ENCODE assay signal across 9 mouse cellular contexts in the genomic region with DNA sequence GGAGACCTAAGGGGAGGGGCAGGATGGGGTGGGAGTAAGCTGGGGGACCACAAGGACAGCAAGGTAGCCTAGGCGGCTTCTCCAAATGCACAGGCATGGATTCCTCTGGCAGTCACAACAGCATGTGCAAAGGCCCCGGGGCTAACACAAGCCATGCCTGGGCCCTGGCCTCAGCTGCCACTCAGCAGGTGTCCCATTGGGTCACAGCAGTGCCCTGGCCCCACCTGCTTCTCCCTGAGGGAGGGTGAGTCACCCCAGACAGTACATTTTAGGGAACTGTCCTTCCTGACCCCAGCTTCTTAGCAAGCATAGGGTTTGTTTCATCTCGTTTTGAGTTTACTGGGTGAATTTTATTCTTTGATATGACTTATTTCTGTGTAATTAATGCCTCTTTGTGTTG. TPM values are rescaled to one million over a fixed set of nuclear protein-coding genes. Genes with fewer than 3 reads are reported as not detected.
A peak's percentile ranks its signal among the peaks of the same experiment; 100 is the strongest.
DNase-seq lines count a peak whose midpoint lies in the region; ATAC-seq lines count a peak whose summit lies in the region.
"Had no signal": no experiment of that assay in that cellular context is flagged by ENCODE, and none has a peak within 500 bp of the region (broad histone marks: within the 10 kb centered on the region; RNA-seq: fewer than 3 reads in every experiment).

No protein-coding gene starts in this region.

- 58% methylated on average over 3 of the region's 3 CpGs for WGBS in heart, embryonic 13.5 days
- 67% methylated on average over 3 of the region's 3 CpGs for WGBS in midbrain, embryonic 11.5 days
- WGBS in midbrain, embryonic 15.5 days = 74% methylated on average over 3 of the region's 3 CpGs
- WGBS in intestine, embryonic 16.5 days = 73% methylated on average over 3 of the region's 3 CpGs
- WGBS in stomach, embryonic 16.5 days = 68% methylated on average over 3 of the region's 3 CpGs

- H3K27ac ChIP-seq in heart, embryonic 13.5 days (replicated peaks) = peak overlapping the region; percentile 97
- no peak overlapping the region for H3K27ac ChIP-seq in midbrain, embryonic 11.5 days (ENCODE audit: low read depth, low read length)
- no peak overlapping the region for H3K27ac ChIP-seq in midbrain, embryonic 15.5 days
- H3K27ac ChIP-seq in intestine, embryonic 16.5 days (ENCODE audit: low read length) = peak overlapping the region; percentile 52
- H3K27ac ChIP-seq in stomach, embryonic 16.5 days (ENCODE audit: low read length) = peak overlapping the region; percentile 74

- H3K27me3 ChIP-seq in heart, embryonic 13.5 days (replicated peaks) = no peaks in the 10 kb centered on the region
- no peaks in the 10 kb centered on the region for H3K27me3 ChIP-seq in midbrain, embryonic 11.5 days (ENCODE audit: control insufficient read depth, insufficient read depth, low read length)
- no peaks in the 10 kb centered on the region for H3K27me3 ChIP-seq in midbrain, embryonic 15.5 days (replicated peaks)
- no peaks in the 10 kb centered on the region for H3K27me3 ChIP-seq in intestine, embryonic 16.5 days (replicated peaks; ENCODE audit: control insufficient read depth, insufficient read depth, low read length)
- H3K27me3 ChIP-seq in stomach, embryonic 16.5 days (ENCODE audit: control insufficient read depth, insufficient read depth, low read length) = no peaks in the 10 kb centered on the region

- H3K4me3 ChIP-seq in heart, embryonic 13.5 days = peak overlapping the region; percentile 33
- no peak overlapping the region for H3K4me3 ChIP-seq in midbrain, embryonic 11.5 days (ENCODE audit: low read depth, low read length)
- no peak overlapping the region for H3K4me3 ChIP-seq in midbrain, embryonic 15.5 days
- H3K4me3 ChIP-seq in intestine, embryonic 16.5 days (ENCODE audit: low read length) = no peak overlapping the region
- no peak overlapping the region for H3K4me3 ChIP-seq in stomach, embryonic 16.5 days (replicated peaks; ENCODE audit: low read length)

- no peaks in the 10 kb centered on the region for H3K9me3 ChIP-seq in heart, embryonic 13.5 days
- H3K9me3 ChIP-seq in midbrain, embryonic 11.5 days (ENCODE audit: control insufficient read depth, low read length) = no peaks in the 10 kb centered on the region
- no peaks in the 10 kb centered on the region for H3K9me3 ChIP-seq in midbrain, embryonic 15.5 days
- H3K9me3 ChIP-seq in intestine, embryonic 16.5 days (ENCODE audit: control insufficient read depth, low read length) = no peaks in the 10 kb centered on the region
- H3K9me3 ChIP-seq in stomach, embryonic 16.5 days (replicated peaks; ENCODE audit: control insufficient read depth, low read length) = no peaks in the 10 kb centered on the region

- peaks cover 26% of the 10 kb centered on the region for H3K4me1 ChIP-seq in heart, embryonic 13.5 days
- peaks cover 2% of the 10 kb centered on the region; the same call in 1 of the 2 replicates for H3K4me1 ChIP-seq in midbrain, embryonic 11.5 days (ENCODE audit: control insufficient read depth, insufficient read depth, low read length)
- H3K4me1 ChIP-seq in midbrain, embryonic 15.5 days = peaks cover 5% of the 10 kb centered on the region
- H3K4me1 ChIP-seq in intestine, embryonic 16.5 days (ENCODE audit: control insufficient read depth, insufficient read depth, low read length) = peaks cover 32% of the 10 kb centered on the region
- H3K4me1 ChIP-seq in stomach, embryonic 16.5 days (ENCODE audit: control insufficient read depth, insufficient read depth, low read length) = peaks cover 33% of the 10 kb centered on the region

- H3K4me2 ChIP-seq in heart, embryonic 13.5 days = peak overlapping the region; percentile 61
- H3K4me2 ChIP-seq in midbrain, embryonic 11.5 days = no peak overlapping the region
- no peak overlapping the region for H3K4me2 ChIP-seq in midbrain, embryonic 15.5 days
- peak overlapping the region; percentile 48 for H3K4me2 ChIP-seq in intestine, embryonic 16.5 days (ENCODE audit: low read depth, low read length)
- H3K4me2 ChIP-seq in stomach, embryonic 16.5 days (ENCODE audit: low read depth, low read length) = peak overlapping the region; percentile 45; the same call in 1 of the 2 replicates

- no peak for DNase-seq in heart, postnatal 36 days
- DNase-seq in midbrain, embryonic 11.5 days (ENCODE audit: low spot score, missing footprints) = no peak
- no peak for DNase-seq in layer of hippocampus, postnatal 10 days (ENCODE audit: low spot score in 2 of 2)
- no peak for DNase-seq in right cerebral cortex, postnatal 36 days (ENCODE audit: low spot score in 2 of 2)

- H3K9ac ChIP-seq in heart, embryonic 13.5 days = peak overlapping the region; percentile 81
- no peak overlapping the region; the same call in 1 of the 2 replicates for H3K9ac ChIP-seq in midbrain, embryonic 11.5 days (ENCODE audit: low read length)
- no peak overlapping the region for H3K9ac ChIP-seq in midbrain, embryonic 15.5 days
- peak overlapping the region; percentile 63 for H3K9ac ChIP-seq in intestine, embryonic 16.5 days (ENCODE audit: low read depth, low read length)
- peak overlapping the region; percentile 73 for H3K9ac ChIP-seq in stomach, embryonic 16.5 days (ENCODE audit: low read length)

- intact Hi-C loops in heart, postnatal 36 days (cut with DNase I) = no loop called here

- no peak for ATAC-seq in heart, embryonic 13.5 days (ENCODE audit: extremely low read depth, insufficient number of reproducible peaks, low FRiP score, low TSS enrichment)
- ATAC-seq in midbrain, embryonic 11.5 days (ENCODE audit: low FRiP score) = 0 out of 2 replicates have a peak, but pooled peaks have one; percentile 6
- no peak for ATAC-seq in midbrain, embryonic 15.5 days (replicated peaks)
- no peak for ATAC-seq in intestine, embryonic 16.5 days
- ATAC-seq in stomach, embryonic 16.5 days (ENCODE audit: insufficient read depth, low FRiP score) = no peak

- peaks cover 22% of the 10 kb centered on the region for H3K36me3 ChIP-seq in heart, embryonic 13.5 days
- H3K36me3 ChIP-seq in midbrain, embryonic 11.5 days (ENCODE audit: control insufficient read depth, insufficient read depth, low read length) = peaks cover 2% of the 10 kb centered on the region; the same call in 1 of the 2 replicates
- H3K36me3 ChIP-seq in midbrain, embryonic 15.5 days (replicated peaks) = peaks cover 13% of the 10 kb centered on the region; the same call in 1 of the 2 replicates
- peaks cover 3% of the 10 kb centered on the region; the same call in 1 of the 2 replicates for H3K36me3 ChIP-seq in intestine, embryonic 16.5 days (ENCODE audit: control insufficient read depth, insufficient read depth, low read length)
- peaks cover 10% of the 10 kb centered on the region; the same call in 1 of the 2 replicates for H3K36me3 ChIP-seq in stomach, embryonic 16.5 days (ENCODE audit: control insufficient read depth, insufficient read depth, low read length)

RNA-seq across cellular contexts. Expression of a gene that starts 9.6 kb away (rescaled TPM):
- polyA plus RNA-seq in heart, embryonic 13.5 days (2015; fragmentation: Nextera tagmentation; extraction: Ambion mirVana) = 269 and 297 TPM in 2 replicates
- total RNA-seq in heart, postnatal 36 days (2021) = 10 to 100 TPM; 64.0 to 66.8 TPM
- 305 and 326 TPM in 2 replicates for polyA plus RNA-seq in midbrain, embryonic 11.5 days (2014; fragmentation: Nextera tagmentation; extraction: Ambion mirVana)
- polyA plus RNA-seq in midbrain, embryonic 15.5 days (2015; fragmentation: Nextera tagmentation; extraction: Ambion mirVana) = 175 and 193 TPM in 2 replicates
- polyA plus RNA-seq in intestine, embryonic 16.5 days (2015; fragmentation: Nextera tagmentation; extraction: Ambion mirVana) = 228 and 246 TPM in 2 replicates
- 154 and 173 TPM in 2 replicates for polyA plus RNA-seq in stomach, embryonic 16.5 days (2015; fragmentation: Nextera tagmentation; extraction: Ambion mirVana)
- 10 to 100 TPM; 72.3 to 76.5 TPM for total RNA-seq in layer of hippocampus, postnatal 10 days (2021)

RNA-seq across cellular contexts. Expression of a gene that starts 16.1 kb away (rescaled TPM):
- 68.6 and 76.9 TPM in 2 replicates for polyA plus RNA-seq in heart, embryonic 13.5 days (2015; fragmentation: Nextera tagmentation; extraction: Ambion mirVana)
- 100 to 1,000 TPM; 124 to 138 TPM for total RNA-seq in heart, postnatal 36 days (2021)
- polyA plus RNA-seq in midbrain, embryonic 11.5 days (2014; fragmentation: Nextera tagmentation; extraction: Ambion mirVana) = 119 and 138 TPM in 2 replicates
- polyA plus RNA-seq in midbrain, embryonic 15.5 days (2015; fragmentation: Nextera tagmentation; extraction: Ambion mirVana) = 83.0 and 94.4 TPM in 2 replicates
- polyA plus RNA-seq in intestine, embryonic 16.5 days (2015; fragmentation: Nextera tagmentation; extraction: Ambion mirVana) = 37.3 and 52.2 TPM in 2 replicates
- 22.5 and 30.0 TPM in 2 replicates for polyA plus RNA-seq in stomach, embryonic 16.5 days (2015; fragmentation: Nextera tagmentation; extraction: Ambion mirVana)
- 100 to 1,000 TPM; 166 to 187 TPM for total RNA-seq in layer of hippocampus, postnatal 10 days (2021)

RNA-seq across cellular contexts. Expression of a gene that starts 20.6 kb away (rescaled TPM):
- not detected in 2 replicates for polyA plus RNA-seq in heart, embryonic 13.5 days (2015; fragmentation: Nextera tagmentation; extraction: Ambion mirVana)
- total RNA-seq in heart, postnatal 36 days (2021) = under 1 TPM in 1 of 2 experiments, not detected in 1; 0.06 TPM
- 0.04 TPM in 1 of 2 replicates, not detected in the other for polyA plus RNA-seq in midbrain, embryonic 11.5 days (2014; fragmentation: Nextera tagmentation; extraction: Ambion mirVana)
- 0.05 and 0.14 TPM in 2 replicates for polyA plus RNA-seq in midbrain, embryonic 15.5 days (2015; fragmentation: Nextera tagmentation; extraction: Ambion mirVana)
- polyA plus RNA-seq in intestine, embryonic 16.5 days (2015; fragmentation: Nextera tagmentation; extraction: Ambion mirVana) = not detected in 2 replicates
- polyA plus RNA-seq in stomach, embryonic 16.5 days (2015; fragmentation: Nextera tagmentation; extraction: Ambion mirVana) = not detected in 2 replicates
- under 1 TPM in 1 of 2 experiments, not detected in 1; 0.07 TPM for total RNA-seq in layer of hippocampus, postnatal 10 days (2021)

RNA-seq across cellular contexts. Expression of a gene that starts 22.5 kb away (rescaled TPM):
- 33.7 and 37.3 TPM in 2 replicates for polyA plus RNA-seq in heart, embryonic 13.5 days (2015; fragmentation: Nextera tagmentation; extraction: Ambion mirVana)
- 10 to 100 TPM; 39.6 to 44.9 TPM for total RNA-seq in heart, postnatal 36 days (2021)
- 103 and 108 TPM in 2 replicates for polyA plus RNA-seq in midbrain, embryonic 11.5 days (2014; fragmentation: Nextera tagmentation; extraction: Ambion mirVana)
- 70.1 and 74.5 TPM in 2 replicates for polyA plus RNA-seq in midbrain, embryonic 15.5 days (2015; fragmentation: Nextera tagmentation; extraction: Ambion mirVana)
- 88.3 and 101 TPM in 2 replicates for polyA plus RNA-seq in intestine, embryonic 16.5 days (2015; fragmentation: Nextera tagmentation; extraction: Ambion mirVana)
- polyA plus RNA-seq in stomach, embryonic 16.5 days (2015; fragmentation: Nextera tagmentation; extraction: Ambion mirVana) = 47.4 and 57.5 TPM in 2 replicates
- 10 to 100 TPM; 25.8 to 31.9 TPM for total RNA-seq in layer of hippocampus, postnatal 10 days (2021)

RNA-seq across cellular contexts. Expression of a gene that starts 35.7 kb away (rescaled TPM):
- not detected in 2 replicates for polyA plus RNA-seq in heart, embryonic 13.5 days (2015; fragmentation: Nextera tagmentation; extraction: Ambion mirVana)
- total RNA-seq in heart, postnatal 36 days (2021) = not detected
- polyA plus RNA-seq in midbrain, embryonic 11.5 days (2014; fragmentation: Nextera tagmentation; extraction: Ambion mirVana) = not detected in 2 replicates
- not detected in 2 replicates for polyA plus RNA-seq in midbrain, embryonic 15.5 days (2015; fragmentation: Nextera tagmentation; extraction: Ambion mirVana)
- 3.3 and 4.1 TPM in 2 replicates for polyA plus RNA-seq in intestine, embryonic 16.5 days (2015; fragmentation: Nextera tagmentation; extraction: Ambion mirVana)
- 2.0 and 4.2 TPM in 2 replicates for polyA plus RNA-seq in stomach, embryonic 16.5 days (2015; fragmentation: Nextera tagmentation; extraction: Ambion mirVana)
- total RNA-seq in layer of hippocampus, postnatal 10 days (2021) = not detected
- polyA plus RNA-seq: brain, embryonic 14.5 days had no signal

Comparison
In these comparisons a context has a peak if more than half of its experiments do, and no peak if none do; other contexts are left out.
1. H3K27ac ChIP-seq: peak in heart, embryonic 13.5 days (single experiment), intestine, embryonic 16.5 days (single experiment) and stomach, embryonic 16.5 days (single experiment); none in midbrain, embryonic 11.5 days (single experiment) and midbrain, embryonic 15.5 days (single experiment).
2. H3K4me2 ChIP-seq: peak in heart, embryonic 13.5 days (single experiment), intestine, embryonic 16.5 days (single experiment) and stomach, embryonic 16.5 days (single experiment); none in midbrain, embryonic 11.5 days (single experiment) and midbrain, embryonic 15.5 days (single experiment).
3. H3K9ac ChIP-seq: peak in heart, embryonic 13.5 days (single experiment), intestine, embryonic 16.5 days (single experiment) and stomach, embryonic 16.5 days (single experiment); none in midbrain, embryonic 11.5 days (single experiment) and midbrain, embryonic 15.5 days (single experiment).